Mouse (Mus musculus) erythroblast, adult 5-6 weeks (primary cell): ENCODE measurements around the gene Scn5a. TPM values are rescaled to one million over a fixed set of nuclear protein-coding genes. Genes with fewer than 3 reads are reported as not detected.
A peak's percentile ranks its signal among the peaks of the same experiment; 100 is the strongest.

Source experiments
- ATAC-seq: replicated peaks from 2 replicates; pipeline ENCODE4 v1.8.0; 2016; ENCODE audit warnings: moderate number of reproducible peaks, mild to moderate bottlenecking, moderate TSS enrichment, inconsistent platforms; ENCODE audit not compliant: poor library complexity, low FRiP score, severe bottlenecking
- total RNA-seq, 2 experiments: library from RNA; stranded (forward) in 1 of 2; stranded (reverse) in 1 of 2; fragments of 150-400 nt in 1 of 2; fragments of 200-764, 138-1000 nt in 1 of 2; gene quantifications; 2 replicates each; pipeline versions ENCODE4 v1.2.3 to v1.2.4; 2015 to 2017; ENCODE audit warnings: low replicate concordance in 2 of 2

The Scn5a gene
- total RNA-seq, 2 experiments from 2014 or later, result not detected

DNA sequence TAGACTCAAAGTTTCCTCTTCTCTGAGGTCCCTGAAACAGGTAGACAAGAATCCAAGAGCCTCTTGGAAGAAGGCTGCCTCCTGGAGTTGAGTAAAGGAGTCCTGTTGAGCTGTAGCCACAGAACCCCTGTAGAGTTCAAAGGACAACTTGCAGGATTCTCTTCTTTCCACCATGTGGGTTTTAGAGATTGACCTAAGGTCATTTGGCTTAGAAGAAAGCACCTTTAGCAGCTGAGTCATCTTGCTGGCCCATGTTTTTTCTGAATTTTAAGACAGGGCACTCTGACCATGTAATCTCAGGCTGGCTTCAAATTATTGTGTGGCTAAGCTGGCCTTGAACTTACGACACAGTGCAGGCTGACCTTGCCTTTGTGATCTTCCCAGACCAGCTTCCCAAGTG is 105.8 kb downstream of the Scn5a start:
- no peak for ATAC-seq

DNA sequence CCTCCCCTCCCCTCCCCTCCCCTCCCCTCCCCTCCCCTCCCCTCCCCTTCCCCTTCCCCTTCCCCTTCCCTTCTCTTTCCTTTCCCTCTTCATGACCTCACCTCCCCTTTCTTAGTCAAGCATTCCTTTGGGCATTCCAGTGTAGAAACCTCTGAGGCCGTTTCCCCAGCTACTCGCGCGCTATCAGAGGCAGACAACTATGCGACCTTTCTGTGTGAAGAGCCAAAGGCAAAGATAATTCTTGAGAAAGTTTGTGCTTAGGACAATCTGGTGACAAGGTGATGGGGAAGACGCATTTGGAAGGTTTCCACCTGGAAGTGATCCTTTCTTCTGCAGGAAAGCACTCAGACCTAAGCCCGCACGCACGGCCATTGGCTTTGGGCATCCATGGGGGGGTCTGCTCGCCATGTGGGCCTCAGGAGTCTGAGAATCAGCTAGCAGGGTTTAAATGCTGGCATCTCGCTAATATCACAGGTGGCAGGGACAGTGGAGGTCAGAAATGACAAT is 106.4 kb downstream of the Scn5a start:
- ATAC-seq, result no peak

DNA sequence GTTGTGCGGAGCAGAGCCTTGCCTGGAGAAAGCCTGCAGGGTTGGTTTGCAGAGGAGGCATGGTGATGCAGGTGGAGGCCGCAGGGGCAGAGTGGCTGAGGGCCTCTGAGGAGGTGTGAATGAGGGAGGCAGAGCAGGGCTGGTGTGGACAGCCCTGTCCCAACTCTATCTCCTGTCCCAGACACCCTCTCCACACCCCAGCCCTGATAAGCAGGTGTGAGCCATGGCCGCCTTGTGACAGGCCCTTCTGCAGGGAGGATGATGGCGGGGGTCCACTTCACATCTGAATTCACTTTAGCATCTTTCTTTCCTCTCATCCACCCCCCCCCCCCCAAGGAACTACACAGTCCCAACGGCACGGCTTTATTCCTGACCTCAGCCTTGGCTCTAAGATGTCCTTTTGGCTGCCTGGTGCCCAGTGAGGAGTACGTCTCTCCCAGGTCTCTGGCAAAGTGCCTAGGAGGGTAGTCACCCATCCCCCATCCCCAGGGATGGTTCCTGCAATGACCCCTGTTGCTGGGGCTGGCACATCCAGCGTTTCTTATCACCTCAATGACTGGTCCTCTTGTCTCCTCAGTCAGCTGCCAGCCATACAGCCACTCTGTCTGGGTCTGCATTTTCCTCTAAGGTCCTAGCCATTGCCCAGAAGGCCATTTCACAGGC is 109.0 kb downstream of the Scn5a start:
- peak; percentile 90 for ATAC-seq

DNA sequence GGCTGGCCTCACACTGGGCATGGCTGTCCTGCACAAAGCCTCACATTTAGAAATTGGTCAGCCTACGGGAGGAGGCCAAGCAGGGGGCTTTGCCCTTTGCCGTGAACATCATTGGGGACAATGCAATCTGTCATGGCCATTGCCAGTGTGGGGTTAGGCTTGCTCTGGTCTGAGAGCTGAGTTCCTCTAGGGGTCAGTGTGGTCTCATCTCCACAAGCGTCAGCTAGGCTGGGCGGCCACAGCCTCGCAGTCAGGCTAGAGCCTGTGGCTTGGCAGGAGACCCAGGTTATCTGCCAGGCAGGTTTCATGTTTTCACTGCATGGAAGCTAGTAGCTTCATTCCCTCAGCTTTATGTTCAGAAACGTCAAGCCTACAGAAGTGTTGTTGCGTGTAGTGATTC is 113.2 kb downstream of the Scn5a start:
- peak; percentile 48 for ATAC-seq

DNA sequence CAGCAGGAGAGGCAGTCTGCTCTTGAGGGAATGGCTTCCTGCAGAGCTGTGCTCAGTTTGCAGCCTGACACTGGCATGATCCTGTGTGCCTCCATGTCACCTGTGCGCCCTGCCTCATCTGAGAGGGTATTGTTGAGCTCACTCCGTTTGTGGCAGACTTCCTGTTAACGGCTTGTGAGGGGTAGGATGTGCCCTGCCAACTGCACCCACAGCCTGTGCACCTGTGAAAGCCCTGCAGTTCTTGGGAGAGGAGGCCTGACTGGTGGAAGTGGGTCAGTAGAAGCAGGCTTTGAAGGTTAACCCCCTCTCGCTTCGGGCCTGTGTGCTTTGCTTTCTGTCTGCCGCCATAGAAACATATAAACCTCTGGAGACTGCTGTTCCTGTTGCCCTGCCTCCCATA is 113.8 kb downstream of the Scn5a start:
- ATAC-seq, result no peak

DNA sequence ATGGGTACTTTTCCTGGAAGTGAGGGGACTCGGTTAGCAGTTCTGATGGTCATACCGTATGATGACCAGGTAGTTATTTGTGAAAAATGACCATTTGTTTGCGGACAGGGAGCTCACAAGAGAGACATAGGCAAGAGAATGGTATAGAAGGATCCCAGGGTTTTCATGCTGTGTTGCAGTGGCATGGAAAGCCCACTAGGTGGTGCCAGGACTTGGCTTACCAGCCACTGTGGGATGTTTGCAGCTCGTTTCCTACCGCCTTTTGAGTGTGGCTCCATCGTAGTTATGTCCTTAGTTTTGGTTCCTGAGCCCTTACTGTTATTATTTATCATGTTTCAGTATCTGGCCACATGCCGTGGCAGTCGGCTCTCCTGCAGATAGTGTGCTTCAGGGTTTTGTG is 118.4 kb downstream of the Scn5a start:
- peak; percentile 94 for ATAC-seq

DNA sequence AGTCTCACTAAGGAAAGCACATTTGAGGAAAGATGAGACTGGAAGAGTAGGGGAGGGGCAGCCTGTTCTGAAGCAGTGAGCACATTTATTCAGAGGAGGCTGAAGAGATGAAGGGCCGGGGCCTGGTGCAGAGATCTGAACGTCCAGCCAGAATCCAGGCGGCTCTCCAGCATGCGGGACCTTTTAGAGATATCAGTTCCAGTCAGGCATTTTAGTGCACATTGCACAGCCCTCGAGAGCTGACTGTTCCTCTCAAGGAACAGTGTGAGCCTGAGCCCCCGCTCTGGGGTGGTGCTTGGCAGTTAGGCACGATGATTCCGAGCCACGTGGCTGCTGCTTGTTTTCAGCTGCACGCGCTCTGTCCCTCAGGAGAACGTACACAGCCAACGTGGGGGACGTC is 121.7 kb downstream of the Scn5a start:
- no peak for ATAC-seq

DNA sequence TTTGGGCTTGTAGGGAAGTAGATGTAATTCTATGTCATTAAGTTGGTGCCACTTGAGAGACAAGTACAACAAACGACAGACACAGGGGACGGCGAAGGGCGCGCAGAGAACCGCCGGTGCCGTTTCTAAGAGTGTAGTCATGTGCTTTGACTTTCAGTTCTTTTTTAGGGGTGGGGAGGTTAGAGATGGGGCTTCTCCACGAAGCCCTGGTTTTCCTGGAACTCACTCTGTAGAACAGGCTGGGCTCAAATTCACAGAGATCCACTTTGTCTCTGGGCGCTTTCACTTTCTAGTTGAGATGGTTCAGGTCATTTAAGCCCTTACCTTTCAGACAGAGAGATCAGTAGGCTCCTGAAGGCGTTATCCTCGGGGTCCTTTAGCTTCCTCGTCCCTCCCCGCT is 122.8 kb downstream of the Scn5a start:
- ATAC-seq, result no peak

DNA sequence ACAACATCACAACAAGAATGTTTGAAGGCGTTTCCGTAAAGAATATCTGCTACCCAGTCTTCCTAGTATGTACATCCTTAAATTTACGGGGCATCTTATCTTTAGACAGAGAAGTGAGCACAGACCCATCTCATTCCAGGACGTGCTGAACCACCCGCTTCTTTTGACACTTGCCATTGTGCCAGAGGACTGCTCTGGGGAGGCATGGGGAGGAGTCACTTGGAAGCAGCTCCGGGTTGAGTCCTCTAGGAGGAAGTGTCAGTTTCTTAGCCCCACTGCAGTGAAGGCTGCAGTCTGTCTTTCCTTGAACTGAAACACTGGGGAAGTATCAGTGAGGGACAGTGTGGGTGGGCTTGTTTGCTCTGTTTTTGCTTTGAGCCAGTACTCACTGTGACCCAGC is 133.1 kb downstream of the Scn5a start:
- peak; percentile 53 for ATAC-seq

DNA sequence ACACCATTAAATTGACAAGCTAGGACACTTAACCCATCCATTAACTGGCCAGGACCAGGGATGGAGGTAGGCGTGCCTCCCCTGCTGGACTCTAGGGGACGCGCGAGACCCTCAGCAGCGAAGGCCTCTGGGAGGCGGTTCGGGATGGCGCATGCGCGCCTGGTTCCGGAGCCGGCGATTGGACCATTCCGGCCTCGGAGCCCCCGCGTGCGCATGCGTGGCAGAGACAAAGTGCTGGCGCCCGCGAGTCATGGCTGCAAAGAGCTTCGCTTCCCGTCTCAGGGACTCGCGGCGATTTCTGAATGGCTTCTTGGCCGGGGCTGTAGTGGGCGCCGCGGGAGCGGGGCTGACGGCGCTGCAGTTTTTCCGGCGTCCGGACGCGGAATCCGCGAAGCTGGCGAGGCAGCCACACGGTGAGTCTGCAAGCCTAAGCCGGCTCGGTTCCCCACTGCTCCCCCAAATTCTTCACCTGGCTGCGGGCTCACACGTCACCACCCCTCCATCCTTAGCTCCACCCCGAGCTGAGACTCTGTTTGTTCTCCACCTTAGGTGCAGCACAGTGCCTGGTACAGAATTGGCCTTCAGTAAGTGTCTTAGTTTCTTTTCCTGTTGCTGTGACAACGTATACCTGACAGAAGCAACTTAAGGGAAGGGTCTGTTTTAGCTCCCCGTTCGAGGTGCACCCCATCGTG is 133.9 kb downstream of the Scn5a start, which contains the start of gene Exog:
TSS of gene Exog (plus strand) at position 206 of the 692 bp plus-strand sequence.
- peak; percentile 89 for ATAC-seq

DNA sequence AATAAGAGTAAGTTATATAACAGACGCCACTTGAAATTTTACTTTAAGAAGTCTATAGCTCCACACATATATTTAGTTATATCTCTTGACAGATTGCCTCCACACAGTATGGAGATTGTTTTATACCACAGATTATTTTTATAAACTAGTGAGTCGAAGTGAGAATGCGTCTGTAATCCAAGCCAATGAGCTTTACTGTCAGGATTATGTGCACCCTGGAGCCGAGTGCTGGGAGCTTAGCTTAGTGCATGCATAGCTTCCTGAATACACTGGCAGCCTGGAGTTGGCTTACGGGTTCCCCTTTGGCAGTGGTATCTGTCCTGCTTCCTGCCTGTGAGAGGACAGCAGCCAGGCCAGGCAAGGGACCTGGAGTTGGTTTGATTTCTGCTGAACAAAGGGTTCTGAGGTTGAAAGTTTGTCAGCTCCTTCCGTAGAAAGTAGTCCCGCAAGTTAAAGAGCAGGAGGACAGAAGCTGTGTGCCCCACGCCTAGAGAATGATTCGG is 140.3 kb downstream of the Scn5a start:
- ATAC-seq, result no peak

DNA sequence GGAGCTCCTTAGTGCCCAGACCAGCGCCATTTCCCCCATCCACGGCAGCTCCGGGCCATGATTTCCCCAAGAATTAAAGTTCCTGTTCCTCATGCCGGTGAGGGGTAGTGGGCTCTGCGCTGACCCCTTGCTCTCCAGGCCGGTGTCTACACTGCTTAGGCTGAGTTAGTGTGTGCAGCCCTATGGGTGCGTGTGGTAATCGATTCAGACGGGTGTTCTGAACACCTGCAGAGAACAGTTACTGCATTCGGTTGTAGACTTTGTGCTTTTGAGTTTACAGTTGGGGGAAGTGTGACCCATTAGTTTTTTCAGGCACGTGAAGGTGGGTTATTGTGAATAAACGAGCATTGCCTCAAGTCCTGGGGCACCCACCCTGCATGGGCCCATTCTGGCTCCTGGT is 140.8 kb downstream of the Scn5a start:
- no peak for ATAC-seq

DNA sequence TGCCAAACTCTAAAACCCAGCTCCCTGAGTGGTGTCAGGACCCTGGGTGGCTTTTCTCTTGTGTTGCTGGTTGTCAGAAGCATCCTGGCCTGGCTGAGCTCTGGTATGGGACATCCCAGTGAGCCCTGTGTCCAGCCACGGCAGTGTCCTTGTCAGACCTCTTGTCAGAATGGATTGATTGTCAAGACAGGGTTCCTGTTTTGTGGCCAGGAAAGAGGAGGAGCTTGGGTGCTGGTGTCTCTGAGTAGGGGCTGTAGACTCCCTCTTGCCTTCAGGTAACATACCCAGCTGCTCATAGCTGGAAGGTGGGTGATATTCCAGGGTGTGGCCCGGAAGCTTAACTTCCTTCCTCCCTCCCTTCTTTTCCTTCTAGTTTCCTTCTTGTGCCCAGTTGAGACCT is 143.0 kb downstream of the Scn5a start:
- no peak for ATAC-seq

Other genes starting within 250 kb of the Scn5a start
- 6.9 and 9.2 TPM in 2 replicates for gene Acaa1a, start 239.3 kb downstream of the Scn5a start, total RNA-seq (2015; ENCODE audit: low replicate concordance)
- gene Acaa1a, start 239.3 kb downstream of the Scn5a start, total RNA-seq (2017; ENCODE audit: low replicate concordance), result 4.1 and 8.1 TPM in 2 replicates
- 11.7 and 20.0 TPM in 2 replicates for gene Myd88, start 237.6 kb downstream of the Scn5a start, total RNA-seq (2015; ENCODE audit: low replicate concordance)
- 5.1 and 8.5 TPM in 2 replicates for gene Myd88, start 237.6 kb downstream of the Scn5a start, total RNA-seq (2017; ENCODE audit: low replicate concordance)
- gene Xylb, start 221.6 kb downstream of the Scn5a start, total RNA-seq (2015; ENCODE audit: low replicate concordance), result 0.19 TPM in 1 of 2 replicates, not detected in the other
- 0.56 TPM in 1 of 2 replicates, not detected in the other for gene Xylb, start 221.6 kb downstream of the Scn5a start, total RNA-seq (2017; ENCODE audit: low replicate concordance)
- gene Slc22a14, start 213.5 kb downstream of the Scn5a start, total RNA-seq (2015; ENCODE audit: low replicate concordance), result not detected in 2 replicates
- not detected in 2 replicates for gene Slc22a14, start 213.5 kb downstream of the Scn5a start, total RNA-seq (2017; ENCODE audit: low replicate concordance)
- not detected in 2 replicates for gene Acvr2b, start 176.9 kb downstream of the Scn5a start, total RNA-seq (2015; ENCODE audit: low replicate concordance)
- 1.3 TPM in 1 of 2 replicates, not detected in the other for gene Acvr2b, start 176.9 kb downstream of the Scn5a start, total RNA-seq (2017; ENCODE audit: low replicate concordance)
- 1.5 TPM in 2 replicates for gene Exog, start 134.1 kb downstream of the Scn5a start, total RNA-seq (2015; ENCODE audit: low replicate concordance)
- gene Exog, start 134.1 kb downstream of the Scn5a start, total RNA-seq (2017; ENCODE audit: low replicate concordance), result 0.70 and 0.77 TPM in 2 replicates
- not detected in 2 replicates for gene Scn10a, start 140.3 kb upstream of the Scn5a start, total RNA-seq (2015; ENCODE audit: low replicate concordance)
- not detected in 2 replicates for gene Scn10a, start 140.3 kb upstream of the Scn5a start, total RNA-seq (2017; ENCODE audit: low replicate concordance)
- not detected in 2 replicates for gene Scn11a, start 246.4 kb upstream of the Scn5a start, total RNA-seq (2015; ENCODE audit: low replicate concordance)
- gene Scn11a, start 246.4 kb upstream of the Scn5a start, total RNA-seq (2017; ENCODE audit: low replicate concordance), result not detected in 2 replicates